In the genomic region with DNA sequence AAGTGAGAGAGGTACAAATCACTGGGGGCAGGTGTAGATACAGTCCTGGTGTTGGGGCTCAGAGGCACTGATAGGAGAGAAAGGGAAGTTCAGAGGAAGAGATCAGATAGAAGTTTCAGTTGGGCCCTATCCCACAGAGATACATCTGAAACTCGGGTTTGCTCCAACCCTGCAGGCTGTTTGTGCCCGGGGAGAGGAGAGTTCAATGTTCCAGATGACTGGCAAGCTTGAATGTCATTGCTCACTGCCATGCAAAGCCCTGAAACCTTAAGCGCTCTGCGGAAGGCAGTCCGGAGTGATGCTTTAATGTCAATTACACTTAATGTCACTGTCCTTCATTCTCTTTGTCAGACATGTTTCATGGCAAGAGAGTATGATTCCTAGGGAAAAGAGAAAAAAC, we compare ENCODE assay signal across 25 mouse cellular contexts. TPM values are rescaled to one million over a fixed set of nuclear protein-coding genes. Genes with fewer than 3 reads are reported as not detected.
DNase-seq lines count a peak whose midpoint lies in the region; ATAC-seq and TF ChIP-seq lines count a peak whose summit lies in the region.
"Had no signal": no experiment of that assay in that cellular context is flagged by ENCODE, and none has a peak within 500 bp of the region (broad histone marks: within the 10 kb centered on the region; RNA-seq: fewer than 3 reads in every experiment).

No protein-coding gene starts in this region.

- CTCF ChIA-PET in Patski (lab: Charles Lee) = interaction anchor here (1.1 kb wide), 1 partner anchor 14 kb away, joined by 3 read pairs; no protein-coding TSS in a partner anchor

- H3K27me3 ChIP-seq in cerebellum, adult 2 months (ENCODE audit: control insufficient read depth, insufficient read depth, low read length) = no peaks in the 10 kb centered on the region
- no peaks in the 10 kb centered on the region for H3K27me3 ChIP-seq in hindbrain, embryonic 13.5 days
- no peaks in the 10 kb centered on the region for H3K27me3 ChIP-seq in hindbrain, embryonic 11.5 days (ENCODE audit: control insufficient read depth, insufficient read depth, low read length)
- H3K27me3 ChIP-seq in kidney, postnatal 0 days (ENCODE audit: insufficient read depth, low read length) = no peaks in the 10 kb centered on the region
- H3K27me3 ChIP-seq in Patski = peaks cover 2% of the 10 kb centered on the region
- H3K27me3 ChIP-seq: forebrain, embryonic 15.5 days had no signal

- in situ Hi-C loops in Patski (cut with MboI; ENCODE audit: low pct_unique_long_range_greater_than_20kb) = loop anchor here (25.0 kb wide), 1 partner anchor 313 kb away; no protein-coding TSS in a partner anchor

- H3K9ac ChIP-seq in hindbrain, embryonic 13.5 days = no peak overlapping the region
- no peak overlapping the region for H3K9ac ChIP-seq in hindbrain, embryonic 11.5 days (ENCODE audit: low read depth, low read length)
- H3K9ac ChIP-seq in kidney, postnatal 0 days (ENCODE audit: low read depth, low read length) = no peak overlapping the region
- H3K9ac ChIP-seq: forebrain, embryonic 15.5 days had no signal

- no peak for ATAC-seq in hindbrain, embryonic 13.5 days (ENCODE audit: low FRiP score)
- no peak for ATAC-seq in hindbrain, embryonic 11.5 days (ENCODE audit: low FRiP score)
- ATAC-seq in kidney, postnatal 0 days (replicated peaks; ENCODE audit: low FRiP score, low read depth) = no peak
- ATAC-seq in Patski = peak; percentile 60
- no peak for ATAC-seq in megakaryocyte, adult 5-6 weeks (ENCODE audit: poor library complexity, severe bottlenecking)
- ATAC-seq: CD4-positive, CD25-positive, alpha-beta regulatory T cell, adult 4 months; forebrain, embryonic 15.5 days had no signal

- 46% methylated on average over 5 of the region's 5 CpGs for WGBS in cerebellum, adult 2 months
- WGBS in hindbrain, embryonic 13.5 days = 40% methylated on average over 5 of the region's 5 CpGs
- 63% methylated on average over 5 of the region's 5 CpGs for WGBS in hindbrain, embryonic 11.5 days
- WGBS in kidney, postnatal 0 days = 37% methylated on average over 5 of the region's 5 CpGs

- peak overlapping the region; percentile 23; the same call in 1 of the 2 replicates for H3K27ac ChIP-seq in cerebellum, adult 2 months (ENCODE audit: insufficient read depth, low read length)
- H3K27ac ChIP-seq in hindbrain, embryonic 13.5 days = peak overlapping the region; percentile 56
- H3K27ac ChIP-seq in hindbrain, embryonic 11.5 days (ENCODE audit: low read depth, low read length) = no peak overlapping the region
- H3K27ac ChIP-seq in kidney, postnatal 0 days = 0 out of 2 replicates have a peak overlapping the region, but pooled peaks have one; percentile 22
- H3K27ac ChIP-seq: forebrain, embryonic 15.5 days had no signal

- POLR2A ChIA-PET in Patski (lab: Charles Lee) = no interaction called here

- no peaks in the 10 kb centered on the region for H3K9me3 ChIP-seq in hindbrain, embryonic 13.5 days
- no peaks in the 10 kb centered on the region for H3K9me3 ChIP-seq in hindbrain, embryonic 11.5 days (ENCODE audit: control insufficient read depth, low read length)
- H3K9me3 ChIP-seq in kidney, postnatal 0 days (replicated peaks; ENCODE audit: low read length) = no peaks in the 10 kb centered on the region
- H3K9me3 ChIP-seq: forebrain, embryonic 15.5 days; G1E had no signal

- no peak overlapping the region for H3K4me3 ChIP-seq in cerebellum, adult 2 months (replicated peaks; ENCODE audit: insufficient read depth, low read depth, low read length)
- H3K4me3 ChIP-seq in hindbrain, embryonic 13.5 days = no peak overlapping the region
- no peak overlapping the region for H3K4me3 ChIP-seq in hindbrain, embryonic 11.5 days (ENCODE audit: low read depth, low read length)
- H3K4me3 ChIP-seq in kidney, postnatal 0 days (replicated peaks; ENCODE audit: low read depth, low read length) = no peak overlapping the region
- H3K4me3 ChIP-seq: forebrain, embryonic 15.5 days had no signal

- no peak for TF ChIP-seq POLR2A in cerebellum, adult 2 months (IDR thresholded peaks at IDR 0.05; ENCODE audit: borderline replicate concordance, insufficient read depth, low read length)

- DNase-seq in cerebellum, adult 2 months = peak in 1 of 2 experiments; percentile 27
- no peak for DNase-seq in cerebellum, adult 9-11 months
- DNase-seq in hindbrain, embryonic 11.5 days (ENCODE audit: low spot score) = no peak
- DNase-seq in kidney, postnatal 0 days (ENCODE audit: low spot score) = peak; percentile 71
- no peak for DNase-seq in kidney, adult 18-20 months
- no peak for DNase-seq in Patski (ENCODE audit: low read depth, low spot score)
- DNase-seq: adrenal gland, postnatal 10 days; B cell, adult 2 months; cerebellum, adult 11 months; cerebellum, adult 9-10 months; cerebellum, postnatal 36 days; gastrocnemius, postnatal 36 days; heart, adult 11 months; heart, postnatal 10 days; heart, postnatal 4 days had no signal

- H3K36me3 ChIP-seq in hindbrain, embryonic 13.5 days = no peaks in the 10 kb centered on the region
- no peaks in the 10 kb centered on the region for H3K36me3 ChIP-seq in hindbrain, embryonic 11.5 days (ENCODE audit: control insufficient read depth, insufficient read depth, low read length)
- H3K36me3 ChIP-seq in kidney, postnatal 0 days (ENCODE audit: insufficient read depth, low read length) = no peaks in the 10 kb centered on the region
- H3K36me3 ChIP-seq: forebrain, embryonic 15.5 days; G1E had no signal

- H3K4me2 ChIP-seq in hindbrain, embryonic 13.5 days = no peak overlapping the region
- no peak overlapping the region for H3K4me2 ChIP-seq in hindbrain, embryonic 11.5 days (replicated peaks; ENCODE audit: low read depth, low read length)
- H3K4me2 ChIP-seq in kidney, postnatal 0 days (ENCODE audit: low read length) = no peak overlapping the region
- H3K4me2 ChIP-seq: forebrain, embryonic 15.5 days had no signal

- peaks cover 39% of the 10 kb centered on the region for H3K4me1 ChIP-seq in cerebellum, adult 2 months (ENCODE audit: control insufficient read depth, insufficient read depth, low read length)
- H3K4me1 ChIP-seq in hindbrain, embryonic 13.5 days (replicated peaks) = peaks cover 44% of the 10 kb centered on the region
- H3K4me1 ChIP-seq in hindbrain, embryonic 11.5 days (replicated peaks; ENCODE audit: control insufficient read depth, insufficient read depth, low read length) = 0 out of 2 replicates have a peak, but pooled peaks cover 5% of the 10 kb centered on the region
- H3K4me1 ChIP-seq in kidney, postnatal 0 days (replicated peaks; ENCODE audit: insufficient read depth, low read length) = peaks cover 12% of the 10 kb centered on the region; the same call in 1 of the 2 replicates

- TF ChIP-seq CTCF in cerebellum, adult 2 months (IDR thresholded peaks at IDR 0.05; ENCODE audit: borderline replicate concordance, insufficient read depth, low read depth, low read length) = no peak
- TF ChIP-seq CTCF in kidney, postnatal 0 days (IDR thresholded peaks at IDR 0.05; ENCODE audit: low read depth) = no peak
- TF ChIP-seq CTCF in Patski (IDR thresholded peaks at IDR 0.05) = no peak

RNA-seq across cellular contexts. Expression of a gene that starts 39.2 kb away (rescaled TPM):
- polyA plus RNA-seq in cerebellum, adult 2 months (2012; rRNA removed) = 21.7 and 21.8 TPM in 2 replicates
- polyA plus RNA-seq in hindbrain, embryonic 13.5 days (2015; fragmentation: Nextera tagmentation; extraction: Ambion mirVana) = 46.6 and 47.1 TPM in 2 replicates
- polyA plus RNA-seq in hindbrain, embryonic 11.5 days (2014; fragmentation: Nextera tagmentation; extraction: Ambion mirVana) = 44.1 and 45.6 TPM in 2 replicates
- 23.6 and 26.2 TPM in 2 replicates for polyA plus RNA-seq in kidney, postnatal 0 days (2015; fragmentation: Nextera tagmentation; extraction: Ambion mirVana)
- polyA plus RNA-seq in Patski (2021) = 0.06 TPM
- 0.30 and 1.3 TPM in 2 replicates for total RNA-seq in megakaryocyte, adult 5-6 weeks (2015)
- 0.61 and 1.4 TPM in 2 replicates for total RNA-seq in megakaryocyte, adult 5-6 weeks (2017)
- polyA plus RNA-seq: G1E had no signal

RNA-seq across cellular contexts. Expression of a gene that starts 54.6 kb away (rescaled TPM):
- not detected in 2 replicates for polyA plus RNA-seq in cerebellum, adult 2 months (2012; rRNA removed)
- not detected in 2 replicates for polyA plus RNA-seq in hindbrain, embryonic 13.5 days (2015; fragmentation: Nextera tagmentation; extraction: Ambion mirVana)
- polyA plus RNA-seq in hindbrain, embryonic 11.5 days (2014; fragmentation: Nextera tagmentation; extraction: Ambion mirVana) = not detected in 2 replicates
- polyA plus RNA-seq in kidney, postnatal 0 days (2015; fragmentation: Nextera tagmentation; extraction: Ambion mirVana) = not detected in 2 replicates
- not detected for polyA plus RNA-seq in Patski (2021)
- not detected in 2 replicates for total RNA-seq in megakaryocyte, adult 5-6 weeks (2015)
- not detected in 2 replicates for total RNA-seq in megakaryocyte, adult 5-6 weeks (2017)
- total RNA-seq: adrenal gland, postnatal 10 days; adrenal gland, postnatal 4 days; gastrocnemius, adult 8-10 months; gastrocnemius, postnatal 36 days; heart, postnatal 10 days; heart, postnatal 4 days had no signal
- polyA plus RNA-seq: brain, embryonic 14.5 days; CD4-positive, CD25-positive, alpha-beta regulatory T cell, adult 4 months; forebrain, embryonic 11.5 days; forebrain, embryonic 15.5 days; G1E; heart, embryonic 14.5 days had no signal

Comparison
In these comparisons a context has a peak if more than half of its experiments do, and no peak if none do; other contexts are left out.
1. RNA of a gene that starts 39.2 kb away (polyA plus RNA-seq): 46.6 to 47.1 TPM in hindbrain, embryonic 13.5 days, 44.1 to 45.6 TPM in hindbrain, embryonic 11.5 days, 23.6 to 26.2 TPM in kidney, postnatal 0 days and 21.7 to 21.8 TPM in cerebellum, adult 2 months; 0.06 TPM in Patski (single experiment); every median in the first group is over 10 times any median in the second.